Mouse (Mus musculus): ENCODE measurements around the gene Gm8237.
"Not testable (repeated sequence)": the region's sequence is repeated elsewhere in the genome, so short reads cannot be mapped to it uniquely, and the experiment has no call there.

The Gm8237 gene

DNA sequence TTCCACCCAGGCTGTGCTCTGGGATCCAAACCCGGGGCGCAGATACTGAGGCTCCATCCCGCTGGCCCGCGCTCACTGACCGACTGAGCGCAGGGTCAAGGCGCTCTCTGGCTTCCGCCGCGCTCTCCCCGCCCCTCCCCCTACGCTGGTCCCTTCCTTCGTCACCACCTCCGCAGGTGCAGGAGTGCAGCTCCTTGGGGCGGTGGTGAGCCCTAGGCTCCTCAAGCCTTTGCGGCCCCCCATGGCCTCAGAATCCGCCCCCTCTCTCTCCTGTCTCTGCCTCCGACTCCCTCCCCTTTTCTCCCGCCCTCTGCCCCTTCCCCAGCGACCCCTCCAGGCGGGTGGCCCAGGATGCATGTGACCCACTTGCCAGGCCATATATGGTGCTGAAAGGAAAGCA, at the start of gene Gm8237:
Gm8237 (minus strand) TSS at position 142 of the 400 bp plus-strand sequence.
- not testable (repeated sequence) for DNase-seq

DNA sequence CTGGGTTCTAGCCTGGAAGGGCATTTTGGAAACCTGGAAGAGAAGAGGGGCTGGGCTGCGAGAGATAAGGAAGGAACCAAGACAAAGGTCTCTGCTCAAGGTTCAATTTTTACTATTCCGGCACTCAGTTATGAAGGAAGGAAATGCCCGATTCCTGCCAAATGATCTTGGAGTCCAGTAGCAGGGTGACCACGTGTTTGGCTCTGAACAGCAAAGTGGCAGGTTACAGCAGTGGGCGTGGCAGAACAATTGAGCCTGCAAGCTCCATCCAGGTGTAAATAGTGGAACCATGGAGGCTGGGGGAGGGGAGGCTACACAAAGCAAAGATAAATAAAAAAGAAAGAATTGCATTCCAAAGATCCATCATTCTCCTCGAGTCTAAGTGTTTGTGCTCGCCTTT, 43.1 kb upstream of the Gm8237 start:
- DNase-seq: not testable (repeated sequence)

DNA sequence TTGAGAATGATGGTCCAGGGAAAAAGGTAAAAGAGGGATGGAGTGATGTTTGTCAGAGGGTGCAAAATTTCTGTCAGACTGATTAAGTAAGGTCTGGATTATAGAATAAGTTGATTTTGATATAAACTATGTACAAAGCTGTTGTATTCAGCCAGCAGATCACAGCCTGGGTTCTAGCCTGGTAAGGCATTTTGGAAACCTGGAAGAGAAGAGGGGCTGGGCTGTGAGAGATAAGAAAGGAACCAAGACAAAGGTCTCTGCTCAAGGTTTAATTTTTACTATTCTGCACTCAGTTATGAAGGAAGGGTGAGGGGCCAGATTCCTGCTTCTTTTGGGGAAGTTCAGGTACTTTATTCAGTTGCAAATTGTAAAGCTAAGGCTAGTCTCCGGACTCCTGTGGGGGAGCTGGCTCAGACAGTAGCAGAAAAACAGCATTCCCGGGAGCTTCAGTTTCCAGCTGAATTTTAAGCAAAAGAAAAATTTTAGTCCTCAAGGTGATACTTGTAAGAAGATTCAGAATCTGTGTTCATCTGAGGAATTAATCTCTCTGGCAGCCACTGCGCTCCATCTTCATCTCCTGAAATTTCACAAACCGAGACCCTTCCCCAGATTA, 38.3 kb upstream of the Gm8237 start:
- DNase-seq: not testable (repeated sequence)

DNA sequence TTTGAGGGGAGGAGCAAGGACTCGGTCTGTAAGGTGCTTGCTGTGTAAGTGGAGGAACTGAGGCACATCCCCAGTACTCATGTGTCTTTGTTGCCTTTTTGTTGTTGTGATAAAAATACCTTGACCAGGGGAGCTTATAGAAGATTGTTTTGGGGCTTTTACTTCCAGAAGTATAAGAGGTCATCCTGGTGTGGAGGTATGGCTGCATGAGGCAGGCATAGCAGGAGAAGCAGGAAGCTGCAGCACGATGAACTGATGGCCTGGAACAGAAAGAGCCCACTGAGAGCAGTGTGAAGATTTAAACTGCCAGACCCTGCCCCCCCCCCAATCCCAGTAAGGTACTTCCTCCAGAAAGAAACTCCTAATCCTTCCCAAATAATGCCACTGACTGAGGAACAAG, 33.5 kb upstream of the Gm8237 start:
- DNase-seq: not testable (repeated sequence)

DNA sequence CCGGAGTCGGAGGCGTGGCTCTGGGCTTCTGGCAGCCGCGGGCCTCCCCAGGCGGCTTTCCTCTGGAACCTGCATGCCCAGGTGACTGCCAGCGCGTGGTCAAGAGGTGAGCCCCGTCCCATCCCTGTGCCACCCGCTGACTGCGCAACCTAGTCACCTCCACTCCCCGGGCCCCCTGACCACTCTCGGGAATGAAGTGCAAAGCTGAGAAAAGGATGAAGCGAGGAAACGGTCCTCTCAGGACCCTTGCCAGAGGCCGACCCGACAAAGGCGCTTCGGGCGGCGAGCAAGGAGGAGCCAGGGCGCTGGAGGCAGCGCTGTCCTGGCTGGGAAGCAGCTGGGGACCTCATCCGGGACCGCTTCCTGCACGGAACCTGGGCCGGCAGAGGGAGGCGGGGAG, 391 bp downstream of the Gm8237 start:
- not testable (repeated sequence) for DNase-seq

- DNase-seq: not testable (repeated sequence)
Observed at GRCm38 (mm10) chr14:5879136-5879535, 1.0 kb downstream of the Gm8237 start.

DNA sequence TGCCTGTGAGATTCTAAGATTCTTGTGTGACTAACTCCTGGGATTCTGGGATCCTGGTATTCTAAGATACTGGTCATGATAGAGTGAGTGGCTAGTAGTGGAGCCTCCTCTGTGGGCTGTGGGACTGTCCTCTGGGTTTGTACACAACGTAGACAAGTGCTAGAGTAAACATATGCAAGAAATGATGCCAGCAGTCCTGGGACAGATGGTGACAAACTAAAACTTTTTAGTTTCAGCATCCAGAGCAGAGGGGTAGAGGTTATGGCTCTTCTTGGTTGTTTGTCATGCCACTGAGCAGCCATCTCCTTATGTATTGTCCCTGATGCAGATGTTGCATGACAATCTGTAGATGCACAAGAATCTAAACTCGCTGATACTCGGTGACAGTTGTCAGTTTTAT, 24.3 kb downstream of the Gm8237 start:
- DNase-seq: not testable (repeated sequence)

DNA sequence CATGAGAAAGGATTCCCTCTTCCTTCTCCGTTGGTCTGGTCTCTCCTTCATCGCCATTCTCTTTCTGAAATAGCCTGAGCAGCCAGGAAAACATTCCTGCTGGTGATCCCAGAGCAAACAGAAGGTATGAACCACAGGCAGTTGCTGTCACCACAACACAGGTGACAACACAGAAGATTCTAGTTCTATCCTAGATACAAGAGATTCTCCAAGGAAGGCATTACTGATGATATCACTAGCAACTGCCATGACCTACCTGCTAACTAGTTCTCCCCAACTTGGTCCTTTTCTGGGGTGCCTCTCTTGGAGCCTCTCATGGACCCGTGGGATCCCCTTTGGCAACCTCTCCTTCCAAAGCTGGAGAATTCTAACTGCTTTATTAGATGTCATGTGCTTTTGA, 50.0 kb downstream of the Gm8237 start, which contains the start of gene Gm3424:
Gm3424 (minus strand) TSS at position 101 of the 400 bp plus-strand sequence.
- DNase-seq: not testable (repeated sequence)

GRCm38 (mm10) chr14:5812699-5813356, 67.4 kb downstream of the Gm8237 start:
- DNase-seq: not testable (repeated sequence)

Data from cerebellum, adult 9-11 months (tissue).